Mouse (Mus musculus): ENCODE results near the gene Gm10974. TPM values are rescaled to one million over a fixed set of nuclear protein-coding genes. Genes with fewer than 3 reads are reported as not detected.

Gm10974 gene
- total RNA-seq, 1 experiment from 2014 or later = not detected

DNA sequence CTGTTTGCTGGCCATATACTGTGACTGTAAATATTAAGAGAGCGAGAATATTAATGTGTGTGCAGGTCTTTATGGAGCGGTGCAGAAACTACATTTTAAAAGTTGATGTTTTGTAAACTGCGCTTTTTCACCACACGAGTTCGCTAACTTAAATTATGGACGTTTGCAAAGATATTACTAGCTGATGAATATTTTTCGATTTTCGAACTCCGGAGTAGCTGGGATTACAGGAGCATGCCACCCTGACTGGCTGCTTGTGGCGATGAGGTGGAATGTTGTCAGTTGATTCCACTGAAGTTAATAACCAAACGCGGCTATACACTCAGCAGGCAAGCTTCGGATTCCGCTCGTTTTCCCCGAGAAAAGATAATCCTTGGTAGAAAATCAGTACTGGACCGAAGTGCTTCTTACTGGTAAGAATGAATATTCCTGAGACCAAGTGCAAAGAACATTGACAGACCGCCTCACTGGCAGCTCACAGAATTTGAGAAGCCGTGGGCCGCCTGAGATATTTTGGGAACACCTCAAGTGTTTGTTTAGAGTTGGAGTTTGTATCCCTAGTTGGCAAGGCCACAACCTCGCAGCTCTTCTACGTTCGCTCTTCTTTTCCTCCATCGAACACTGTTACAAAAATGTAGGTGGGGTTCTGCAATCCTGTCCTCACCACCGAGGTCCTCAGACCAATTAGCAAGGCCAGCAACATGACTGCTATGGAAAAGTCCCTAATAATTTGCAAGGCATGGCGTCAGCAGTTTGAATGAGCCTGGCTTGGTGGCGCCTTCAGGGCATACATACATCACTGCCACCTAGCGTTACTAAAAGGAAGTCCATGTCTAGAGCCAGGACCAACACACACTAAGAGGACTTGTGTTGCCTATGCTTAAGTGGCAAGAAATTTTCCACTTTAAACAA lies 23.2 kb downstream of the Gm10974 start:
- ATAC-seq (replicated peaks; ENCODE audit: insufficient number of reproducible peaks, low FRiP score, low TSS enrichment, poor library complexity, severe bottlenecking) = peak; percentile 79

DNA sequence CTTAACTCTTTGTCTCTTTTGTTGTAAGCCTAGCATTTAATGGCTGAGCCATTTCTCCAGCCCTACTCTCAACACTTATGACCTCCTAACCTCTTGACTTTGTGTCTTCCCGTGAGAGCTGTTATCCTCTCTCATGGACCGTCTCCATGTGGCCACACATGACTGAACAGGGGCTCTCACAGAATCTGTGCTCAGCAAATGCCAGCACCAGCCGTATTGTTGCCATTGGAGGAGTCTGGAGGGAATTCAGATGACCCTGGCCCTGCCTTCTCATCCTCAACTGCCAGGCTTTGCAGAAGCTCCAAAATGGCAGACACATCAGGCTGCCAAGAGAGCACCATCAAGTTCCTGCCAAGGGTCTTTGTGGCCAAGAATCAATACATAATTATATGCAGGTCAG lies 31.6 kb downstream of the Gm10974 start:
- no peak for ATAC-seq (replicated peaks; ENCODE audit: insufficient number of reproducible peaks, low FRiP score, low TSS enrichment, poor library complexity, severe bottlenecking)

DNA sequence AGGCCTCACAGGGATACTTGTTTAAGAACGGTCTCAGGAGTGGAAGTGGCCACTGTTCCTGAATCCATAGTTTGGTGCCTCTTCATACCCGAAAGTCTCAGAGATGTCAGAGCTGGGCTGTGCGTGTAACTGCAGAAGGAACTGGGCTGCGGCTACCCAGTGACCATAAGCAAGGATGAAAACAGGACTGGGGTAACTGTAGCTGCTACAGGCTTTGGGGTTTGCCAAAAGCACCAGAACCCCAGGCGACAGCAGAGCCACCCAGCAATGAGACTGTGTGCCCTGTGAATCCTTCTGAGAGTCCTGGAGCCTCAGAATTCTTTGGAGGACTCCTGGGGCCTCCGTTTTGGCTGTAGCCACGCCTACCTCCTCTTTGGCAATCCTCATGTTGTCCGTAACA lies 35.9 kb downstream of the Gm10974 start:
- no peak for ATAC-seq (replicated peaks; ENCODE audit: insufficient number of reproducible peaks, low FRiP score, low TSS enrichment, poor library complexity, severe bottlenecking)

DNA sequence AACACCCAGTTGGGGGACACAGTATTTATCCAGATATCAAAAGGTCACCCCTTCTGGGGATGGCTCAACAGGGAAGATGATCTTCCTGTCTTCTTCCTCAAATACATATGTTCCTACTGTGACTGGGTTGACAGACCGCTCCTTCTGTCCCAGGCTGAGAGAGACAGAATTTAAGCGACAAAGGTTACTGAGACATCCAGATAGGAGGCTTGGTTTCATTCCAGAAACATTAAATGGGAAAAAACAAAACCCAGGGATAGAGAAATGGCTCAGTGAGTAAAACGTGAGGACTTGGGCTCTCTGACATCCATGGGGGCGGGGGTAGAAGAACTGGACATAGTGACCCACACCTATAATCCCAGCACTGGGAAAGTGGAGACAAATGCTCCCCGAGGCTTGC lies 37.2 kb downstream of the Gm10974 start:
- no peak for ATAC-seq (replicated peaks; ENCODE audit: insufficient number of reproducible peaks, low FRiP score, low TSS enrichment, poor library complexity, severe bottlenecking)

DNA sequence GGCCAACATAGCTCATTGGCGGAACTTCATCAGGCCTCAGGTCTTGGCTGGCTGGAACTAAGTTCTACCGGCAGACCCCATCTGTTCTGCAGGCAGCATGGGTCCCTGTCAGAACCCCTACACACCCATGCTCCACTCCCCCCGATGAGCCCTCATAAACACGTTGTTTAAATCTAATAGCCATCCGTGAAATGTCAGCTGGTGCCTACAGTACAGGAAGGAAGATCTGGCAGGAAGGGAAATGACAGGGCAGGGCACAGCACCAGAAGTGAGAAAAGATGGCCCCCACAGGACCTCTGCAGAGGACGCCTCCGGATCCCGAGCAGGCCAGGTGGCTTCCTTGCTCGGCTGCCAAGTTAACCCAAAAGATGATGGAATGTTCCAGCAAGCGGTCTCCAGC lies 38.4 kb downstream of the Gm10974 start:
- no peak for ATAC-seq (replicated peaks; ENCODE audit: insufficient number of reproducible peaks, low FRiP score, low TSS enrichment, poor library complexity, severe bottlenecking)

DNA sequence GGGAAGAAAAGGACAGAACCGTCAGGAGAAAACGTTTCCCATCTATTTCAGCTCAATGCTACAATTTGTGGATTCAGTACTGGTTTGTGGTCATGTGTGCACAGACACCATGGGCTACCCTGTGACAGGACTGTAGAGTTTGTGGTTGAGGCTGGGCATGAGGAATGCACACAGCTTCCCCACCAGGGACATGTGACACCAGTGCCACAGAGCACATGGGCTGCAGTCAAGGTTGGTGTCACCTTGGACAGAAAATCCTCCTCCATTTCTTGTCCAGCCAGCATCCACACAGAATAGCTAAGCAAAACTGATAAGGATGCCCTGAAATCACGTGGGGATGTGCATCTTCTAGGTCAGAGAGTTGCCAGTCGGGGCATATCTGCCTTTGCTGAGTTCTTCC lies 39.1 kb downstream of the Gm10974 start:
- ATAC-seq (replicated peaks; ENCODE audit: insufficient number of reproducible peaks, low FRiP score, low TSS enrichment, poor library complexity, severe bottlenecking) = no peak

DNA sequence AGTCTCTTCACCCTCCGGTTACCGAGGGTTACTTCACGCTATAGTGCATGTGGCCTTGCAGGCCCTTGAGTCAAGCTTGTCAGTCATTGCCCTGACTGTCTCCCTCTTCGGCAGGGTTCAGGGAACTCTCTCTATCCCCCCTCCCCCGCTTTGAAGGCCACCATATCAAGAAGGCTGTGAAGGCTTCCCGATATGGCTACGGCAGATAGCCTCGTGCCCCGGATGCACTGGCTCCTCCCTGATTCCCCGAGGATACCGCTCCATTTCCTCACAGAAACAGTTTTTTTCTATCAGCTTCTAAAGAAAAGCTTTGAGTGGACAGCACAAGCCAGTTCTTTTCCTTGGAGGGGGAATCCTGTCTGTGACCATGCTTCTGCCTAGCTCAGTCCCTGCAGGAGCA lies 39.8 kb downstream of the Gm10974 start:
- no peak for ATAC-seq (replicated peaks; ENCODE audit: insufficient number of reproducible peaks, low FRiP score, low TSS enrichment, poor library complexity, severe bottlenecking)

DNA sequence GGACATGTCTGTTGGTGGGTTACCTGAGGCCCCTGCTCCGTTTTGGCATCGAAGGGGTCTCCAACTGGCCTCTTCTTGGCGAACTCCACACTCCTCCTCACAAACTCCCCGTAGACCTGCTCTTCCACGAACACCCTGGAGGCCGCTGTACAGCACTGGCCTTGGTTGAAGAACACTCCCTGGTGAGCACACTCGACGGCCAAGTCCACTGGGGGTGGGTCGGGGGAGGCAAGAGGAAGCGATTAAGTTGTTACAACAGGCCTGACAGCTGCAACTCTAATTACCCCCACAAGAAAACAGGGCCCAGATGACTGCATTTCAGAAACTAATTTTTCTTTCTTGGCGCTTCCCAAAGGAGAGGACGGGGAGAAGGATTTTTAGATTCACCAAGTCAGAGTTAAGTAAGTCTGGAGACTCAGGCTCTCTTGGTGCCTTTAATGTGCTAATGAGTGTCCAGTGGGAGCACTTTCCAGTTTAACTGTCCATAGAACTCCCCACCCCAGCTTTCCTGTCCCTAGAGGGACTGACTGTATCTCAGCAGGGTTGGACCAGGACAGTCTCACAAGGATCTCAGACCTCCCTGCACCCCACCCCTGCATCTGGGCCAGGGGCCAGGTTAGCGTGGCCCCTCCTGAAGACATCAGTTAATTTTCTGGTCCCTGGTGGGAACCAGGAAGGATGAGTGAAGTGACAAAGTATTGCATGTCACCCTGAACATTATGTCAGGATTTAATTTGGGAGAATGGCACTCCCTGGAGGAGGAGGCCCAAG lies 40.4 kb downstream of the Gm10974 start:
- no peak for ATAC-seq (replicated peaks; ENCODE audit: insufficient number of reproducible peaks, low FRiP score, low TSS enrichment, poor library complexity, severe bottlenecking)

DNA sequence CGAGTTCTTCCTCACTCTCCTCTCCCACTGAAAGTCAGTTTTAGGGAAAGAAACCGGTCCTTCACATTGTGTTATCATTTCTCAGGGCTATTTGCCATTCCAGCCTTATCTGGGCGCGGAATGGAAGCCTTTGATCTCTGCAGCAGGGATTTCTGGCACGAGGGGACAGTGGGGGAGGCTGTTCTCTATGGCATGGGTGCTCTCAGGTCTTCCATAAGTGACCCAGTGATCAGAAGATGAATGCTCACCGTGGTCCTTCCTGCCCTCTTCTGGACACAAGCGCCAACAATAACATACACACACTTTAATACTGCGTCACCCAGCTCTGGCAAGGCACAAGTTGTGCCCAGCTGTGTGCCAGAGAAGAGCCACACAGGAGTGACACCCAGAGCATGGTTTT lies 41.3 kb downstream of the Gm10974 start:
- no peak for ATAC-seq (replicated peaks; ENCODE audit: insufficient number of reproducible peaks, low FRiP score, low TSS enrichment, poor library complexity, severe bottlenecking)

DNA sequence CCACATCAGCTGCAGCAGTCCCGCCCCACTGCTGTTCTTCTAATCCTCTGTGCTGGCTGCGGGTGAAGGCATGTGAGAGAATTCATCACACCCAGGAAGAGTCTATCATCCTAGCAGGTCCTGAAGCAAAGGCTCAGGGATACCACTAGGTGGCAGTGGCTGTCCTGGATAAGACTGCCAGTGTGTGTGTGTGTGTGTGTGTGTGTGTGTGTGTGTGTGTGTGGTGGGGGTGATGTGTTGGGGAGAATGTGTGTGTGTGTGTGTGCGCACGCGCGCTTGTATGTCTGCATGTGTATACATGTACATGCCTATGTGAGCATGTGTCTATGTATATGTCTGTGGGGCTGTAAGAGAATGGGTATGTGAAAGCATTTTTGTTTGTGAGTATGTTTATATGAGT lies 43.7 kb downstream of the Gm10974 start:
- no peak for ATAC-seq (replicated peaks; ENCODE audit: insufficient number of reproducible peaks, low FRiP score, low TSS enrichment, poor library complexity, severe bottlenecking)

DNA sequence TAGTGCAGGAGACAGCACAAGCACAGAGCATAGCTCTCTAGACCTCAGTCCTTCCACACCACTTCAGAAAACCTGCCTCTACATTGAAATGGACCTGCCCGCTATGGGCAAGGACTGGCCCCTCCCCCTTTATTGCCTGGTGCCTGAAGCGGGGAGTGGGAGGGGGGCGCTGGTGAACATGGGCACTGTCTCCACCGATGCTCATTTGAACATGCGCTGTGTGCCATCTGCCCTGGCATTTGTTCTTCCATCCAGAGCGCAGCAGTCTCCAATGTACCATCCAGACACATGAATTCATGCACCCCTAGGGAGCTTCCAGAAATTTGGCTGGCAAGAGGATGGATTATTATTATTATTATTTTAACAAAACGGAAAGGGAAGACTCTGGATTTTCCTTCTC lies 47.4 kb downstream of the Gm10974 start:
- no peak for ATAC-seq (replicated peaks; ENCODE audit: insufficient number of reproducible peaks, low FRiP score, low TSS enrichment, poor library complexity, severe bottlenecking)

DNA sequence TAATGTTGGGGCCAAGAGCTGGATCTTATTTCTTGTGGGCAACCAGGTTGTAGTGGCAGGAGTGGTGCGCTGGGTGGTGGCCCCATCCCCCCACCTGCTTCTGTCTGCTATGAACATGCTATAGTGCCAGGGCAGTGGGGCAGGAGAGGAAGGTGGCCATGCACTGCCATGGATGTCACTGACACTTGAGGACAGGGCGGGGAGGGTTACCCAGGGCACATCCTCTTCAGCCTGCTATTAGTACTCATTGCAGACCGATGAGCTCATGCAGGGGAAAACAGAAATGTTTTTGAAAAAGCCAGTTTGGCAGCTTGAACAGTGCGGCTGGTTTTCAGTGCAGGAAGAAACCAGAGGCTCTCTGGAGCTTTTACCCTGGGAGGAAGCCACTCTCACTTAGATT lies 51.1 kb downstream of the Gm10974 start:
- no peak for ATAC-seq (replicated peaks; ENCODE audit: insufficient number of reproducible peaks, low FRiP score, low TSS enrichment, poor library complexity, severe bottlenecking)

DNA sequence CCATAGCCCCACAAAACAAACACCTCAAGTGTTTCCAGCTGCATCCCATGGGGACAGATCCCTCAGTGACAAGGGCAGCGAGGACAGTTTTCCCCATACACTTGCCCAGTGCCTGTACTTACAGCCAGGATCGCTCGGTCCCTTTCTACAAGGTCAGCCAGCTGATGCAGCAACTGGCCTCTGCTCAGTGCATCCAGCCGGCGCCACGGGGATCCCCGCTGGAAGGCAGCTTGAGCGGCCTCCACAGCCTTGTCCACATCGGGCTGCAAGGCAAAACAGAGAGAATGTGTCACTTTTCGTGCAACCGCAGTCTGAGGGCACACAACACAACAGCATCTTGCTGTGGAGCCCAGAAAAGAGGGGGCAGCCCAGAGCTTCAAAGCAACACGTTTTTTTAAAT lies 53.3 kb downstream of the Gm10974 start:
- no peak for ATAC-seq (replicated peaks; ENCODE audit: insufficient number of reproducible peaks, low FRiP score, low TSS enrichment, poor library complexity, severe bottlenecking)

DNA sequence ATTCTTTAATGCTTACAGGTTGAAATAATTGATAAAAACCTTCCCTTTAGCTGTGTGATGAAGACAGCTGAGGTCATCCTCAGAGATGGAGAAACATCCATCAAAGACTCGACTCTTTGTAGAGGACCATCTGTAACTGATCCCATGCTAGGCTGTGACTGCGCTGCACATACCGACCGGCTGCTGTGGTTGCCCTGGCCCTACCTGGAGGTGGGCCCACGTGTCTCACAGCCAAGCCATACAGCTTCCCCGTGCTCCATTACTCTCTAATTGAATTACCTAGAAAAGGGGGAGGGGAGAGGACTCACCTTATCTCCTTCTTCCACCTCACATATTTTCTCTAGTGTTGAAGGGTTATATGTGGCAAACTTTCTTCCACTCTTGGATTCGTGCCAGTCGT lies 56.2 kb downstream of the Gm10974 start:
- ATAC-seq (replicated peaks; ENCODE audit: insufficient number of reproducible peaks, low FRiP score, low TSS enrichment, poor library complexity, severe bottlenecking) = no peak

DNA sequence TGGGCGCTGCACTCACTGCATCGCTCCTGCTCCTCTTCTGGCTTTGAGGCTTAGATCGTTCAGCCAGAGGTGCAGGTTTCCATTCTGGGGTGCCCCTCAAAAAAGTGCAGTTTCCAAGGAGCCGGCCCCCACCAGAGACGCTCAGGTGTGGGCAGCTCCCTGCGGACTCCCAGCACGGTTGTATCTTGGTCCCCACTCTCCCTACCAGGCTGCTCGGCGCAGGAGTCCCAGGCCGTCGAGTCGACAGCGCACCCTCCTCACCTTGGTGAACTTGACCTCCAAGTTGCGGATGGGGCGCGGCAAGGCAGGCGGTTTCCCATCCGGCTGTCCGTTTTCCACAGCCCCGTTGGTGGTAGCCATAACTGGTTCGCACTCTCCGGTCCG lies 61.3 kb downstream of the Gm10974 start:
- ATAC-seq (replicated peaks; ENCODE audit: insufficient number of reproducible peaks, low FRiP score, low TSS enrichment, poor library complexity, severe bottlenecking) = no peak

DNA sequence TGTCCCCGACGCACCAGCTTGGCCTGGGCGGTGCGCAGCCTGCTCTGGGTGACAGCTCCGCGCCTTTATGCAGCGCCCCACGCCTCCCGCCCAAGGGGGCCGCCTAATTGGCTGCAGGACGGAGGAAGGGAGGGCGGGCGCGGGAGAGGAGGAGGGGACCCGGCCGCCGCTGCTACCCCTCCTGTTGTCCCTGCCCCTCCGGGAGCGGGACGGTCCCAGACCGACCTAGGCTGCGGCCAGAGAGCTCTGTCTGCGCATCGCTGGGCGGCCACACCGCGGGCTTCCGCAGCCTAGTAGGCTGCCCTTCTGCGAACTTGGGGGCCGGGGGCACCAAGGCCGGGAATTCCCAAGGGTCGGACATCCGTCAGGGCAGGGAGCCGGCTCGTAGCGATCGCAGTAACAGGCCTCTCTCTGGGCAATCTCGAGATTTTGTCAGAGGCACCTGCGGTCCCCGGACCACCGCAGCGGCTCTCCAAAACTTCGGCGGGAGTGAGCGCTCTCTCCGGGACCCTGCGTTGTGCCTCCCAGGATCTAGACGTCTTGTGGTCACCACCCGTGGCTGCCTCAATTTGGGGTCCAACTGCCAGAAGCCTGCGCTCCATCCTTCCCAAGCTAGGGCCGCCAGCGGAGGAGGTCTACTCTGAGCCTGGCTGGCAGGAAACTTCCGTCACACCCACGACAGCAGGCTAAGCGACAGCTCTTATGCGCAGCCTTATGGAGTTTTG lies 61.9 kb downstream of the Gm10974 start, which contains the start of gene Aldh1a3:
Gene Aldh1a3, minus strand, starts transcription at position 81 of the 725 bp plus-strand sequence.
- ATAC-seq (replicated peaks; ENCODE audit: insufficient number of reproducible peaks, low FRiP score, low TSS enrichment, poor library complexity, severe bottlenecking) = no peak

DNA sequence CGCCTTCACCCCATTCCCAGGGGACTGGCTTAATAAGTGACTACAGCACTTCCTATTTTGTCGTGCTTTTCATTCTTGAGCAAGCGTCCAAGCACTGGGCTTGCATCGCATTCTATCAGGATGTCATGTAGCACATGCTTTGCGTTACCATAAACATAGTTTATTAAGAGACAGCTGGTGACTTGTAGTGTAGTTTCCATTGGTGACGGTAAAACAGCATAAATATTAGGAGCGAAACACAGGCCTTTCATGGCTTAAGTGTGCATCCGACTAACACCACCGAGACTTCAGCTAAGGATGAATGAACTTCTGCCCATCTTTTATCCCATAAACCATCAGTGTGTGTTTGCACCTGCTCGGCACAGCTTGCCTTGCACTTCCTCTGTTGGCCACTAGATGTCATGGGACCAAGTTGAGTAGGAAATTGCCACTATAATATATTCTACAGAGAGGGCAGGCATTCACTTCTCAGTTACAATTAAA lies 68.8 kb downstream of the Gm10974 start:
- ATAC-seq (replicated peaks; ENCODE audit: insufficient number of reproducible peaks, low FRiP score, low TSS enrichment, poor library complexity, severe bottlenecking) = peak; percentile 68; the same call in 1 of the 2 replicates
